Mouse (Mus musculus): ENCODE results near the gene Man2a2. TPM values are rescaled to one million over a fixed set of nuclear protein-coding genes. Genes with fewer than 3 reads are reported as not detected.
A peak's percentile ranks its signal among the peaks of the same experiment; 100 is the strongest.

The Man2a2 gene
- 7.6 and 10.5 TPM in 2 replicates for polyA plus RNA-seq (2014; fragmentation: Nextera tagmentation; extraction: Ambion mirVana)

- WGBS, result under 1% methylated on average over 63 of the region's 86 CpGs
- Histone ChIP-seq H3K4me1 (ENCODE audit: control insufficient read depth, insufficient read depth, low read length) (0 out of 2 replicates have a peak, but pooled peaks cover 2% of the 10 kb centered on the region), H3K9ac (ENCODE audit: low read length) (peak within 1 kb of the TSS; percentile 90), H3K4me2 (ENCODE audit: low read length) (peak within 1 kb of the TSS; percentile 68), H3K9me3 (replicated peaks; ENCODE audit: control insufficient read depth, low read length) (no peaks in the 10 kb centered on the region), H3K4me3 (ENCODE audit: low read depth, low read length) (peak within 1 kb of the TSS; percentile 89), H3K27me3 (replicated peaks; ENCODE audit: control insufficient read depth, insufficient read depth, low read length) (no peaks in the 10 kb centered on the region), H3K36me3 (ENCODE audit: control insufficient read depth, insufficient read depth, low read length) (peaks cover 25% of the 10 kb centered on the region), H3K27ac (ENCODE audit: low read depth, low read length) (peak within 1 kb of the TSS; percentile 71)
- ATAC-seq (peak; percentile 82), DNase-seq (ENCODE audit: low spot score) (peak; percentile 82)
Observed at GRCm38 (mm10) chr7:80371041-80371751, at the start of gene Man2a2. TSS of gene Man2a2 (minus strand) at chr7:80371375.

- H3K27ac ChIP-seq (ENCODE audit: low read depth, low read length), result no peak overlapping the region
- no peak overlapping the region for H3K9ac ChIP-seq (ENCODE audit: low read length)
- DNase-seq (ENCODE audit: low spot score) (no peak), ATAC-seq (no peak)
- H3K4me2 ChIP-seq (ENCODE audit: low read length), result no peak overlapping the region
- no peak overlapping the region for H3K4me3 ChIP-seq (ENCODE audit: low read depth, low read length)
- H3K27me3 ChIP-seq (replicated peaks; ENCODE audit: control insufficient read depth, insufficient read depth, low read length), result no peaks in the 10 kb centered on the region
- WGBS, result 88% methylated on average over 4 of the region's 4 CpGs
- H3K36me3 ChIP-seq (ENCODE audit: control insufficient read depth, insufficient read depth, low read length), result no peaks in the 10 kb centered on the region
- H3K4me1 ChIP-seq (ENCODE audit: control insufficient read depth, insufficient read depth, low read length), result no peaks in the 10 kb centered on the region
- no peaks in the 10 kb centered on the region for H3K9me3 ChIP-seq (replicated peaks; ENCODE audit: control insufficient read depth, low read length)
Observed at GRCm38 (mm10) chr7:80420586-80420985, 49.4 kb upstream of the Man2a2 start.

- no peaks in the 10 kb centered on the region for H3K36me3 ChIP-seq (ENCODE audit: control insufficient read depth, insufficient read depth, low read length)
- no peak overlapping the region for H3K4me3 ChIP-seq (ENCODE audit: low read depth, low read length)
- no peaks in the 10 kb centered on the region for H3K27me3 ChIP-seq (replicated peaks; ENCODE audit: control insufficient read depth, insufficient read depth, low read length)
- no peak overlapping the region for H3K9ac ChIP-seq (ENCODE audit: low read length)
- no peaks in the 10 kb centered on the region for H3K4me1 ChIP-seq (ENCODE audit: control insufficient read depth, insufficient read depth, low read length)
- no peak overlapping the region for H3K27ac ChIP-seq (ENCODE audit: low read depth, low read length)
- DNase-seq (ENCODE audit: low spot score) (no peak), ATAC-seq (no peak)
- no peak overlapping the region for H3K4me2 ChIP-seq (ENCODE audit: low read length)
- no peaks in the 10 kb centered on the region for H3K9me3 ChIP-seq (replicated peaks; ENCODE audit: control insufficient read depth, low read length)
- 71% methylated on average over 3 of the region's 3 CpGs for WGBS
Observed at GRCm38 (mm10) chr7:80419278-80419677, 48.1 kb upstream of the Man2a2 start.

DNA sequence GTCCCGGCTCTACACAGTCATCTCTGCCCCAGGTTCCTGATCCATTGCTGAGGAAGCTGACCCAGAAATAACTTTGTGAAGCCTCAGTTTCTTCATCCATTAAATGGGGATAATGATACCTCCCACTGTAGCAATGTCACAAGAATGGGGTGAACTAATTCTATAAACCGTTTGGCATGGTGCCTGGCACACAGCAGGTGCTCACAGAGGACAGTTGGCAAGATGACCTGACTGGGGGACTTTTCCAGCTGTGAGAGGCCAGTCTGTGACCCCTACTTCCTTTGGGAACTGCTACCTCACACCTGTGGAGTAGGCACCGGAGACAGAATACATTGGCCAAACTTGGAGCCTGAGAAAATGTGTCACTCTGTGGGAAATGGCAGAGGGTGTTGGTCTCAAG lies 46.9 kb upstream of the Man2a2 start:
- no peaks in the 10 kb centered on the region for H3K4me1 ChIP-seq (ENCODE audit: control insufficient read depth, insufficient read depth, low read length)
- no peaks in the 10 kb centered on the region for H3K27me3 ChIP-seq (replicated peaks; ENCODE audit: control insufficient read depth, insufficient read depth, low read length)
- 76% methylated on average over 3 of the region's 3 CpGs for WGBS
- ATAC-seq (no peak), DNase-seq (ENCODE audit: low spot score) (no peak)
- no peak overlapping the region for H3K4me3 ChIP-seq (ENCODE audit: low read depth, low read length)
- no peak overlapping the region for H3K27ac ChIP-seq (ENCODE audit: low read depth, low read length)
- H3K9ac ChIP-seq (ENCODE audit: low read length), result no peak overlapping the region
- no peak overlapping the region for H3K4me2 ChIP-seq (ENCODE audit: low read length)
- H3K36me3 ChIP-seq (ENCODE audit: control insufficient read depth, insufficient read depth, low read length), result no peaks in the 10 kb centered on the region
- no peaks in the 10 kb centered on the region for H3K9me3 ChIP-seq (replicated peaks; ENCODE audit: control insufficient read depth, low read length)

GRCm38 (mm10) chr7:80417601-80418000 lies 46.4 kb upstream of the Man2a2 start:
- Histone ChIP-seq H3K27ac (ENCODE audit: low read depth, low read length) (no peak overlapping the region), H3K4me1 (ENCODE audit: control insufficient read depth, insufficient read depth, low read length) (no peaks in the 10 kb centered on the region), H3K4me2 (ENCODE audit: low read length) (no peak overlapping the region), H3K4me3 (ENCODE audit: low read depth, low read length) (no peak overlapping the region), H3K36me3 (ENCODE audit: control insufficient read depth, insufficient read depth, low read length) (no peaks in the 10 kb centered on the region), H3K9me3 (replicated peaks; ENCODE audit: control insufficient read depth, low read length) (no peaks in the 10 kb centered on the region), H3K9ac (ENCODE audit: low read length) (no peak overlapping the region), H3K27me3 (replicated peaks; ENCODE audit: control insufficient read depth, insufficient read depth, low read length) (no peaks in the 10 kb centered on the region)
- DNase-seq (ENCODE audit: low spot score), result no peak
- no peak for ATAC-seq

- DNase-seq (ENCODE audit: low spot score) (no peak), ATAC-seq (no peak)
- H3K36me3 ChIP-seq (ENCODE audit: control insufficient read depth, insufficient read depth, low read length), result no peaks in the 10 kb centered on the region
- no peak overlapping the region for H3K27ac ChIP-seq (ENCODE audit: low read depth, low read length)
- H3K4me3 ChIP-seq (ENCODE audit: low read depth, low read length), result no peak overlapping the region
- H3K9ac ChIP-seq (ENCODE audit: low read length), result no peak overlapping the region
- WGBS, result 89% methylated on average over 7 of the region's 7 CpGs
- H3K4me1 ChIP-seq (ENCODE audit: control insufficient read depth, insufficient read depth, low read length), result no peaks in the 10 kb centered on the region
- H3K9me3 ChIP-seq (replicated peaks; ENCODE audit: control insufficient read depth, low read length), result no peaks in the 10 kb centered on the region
- H3K4me2 ChIP-seq (ENCODE audit: low read length), result no peak overlapping the region
- no peaks in the 10 kb centered on the region for H3K27me3 ChIP-seq (replicated peaks; ENCODE audit: control insufficient read depth, insufficient read depth, low read length)
Observed at GRCm38 (mm10) chr7:80416969-80417368, 45.8 kb upstream of the Man2a2 start.

GRCm38 (mm10) chr7:80414303-80414855 lies 43.2 kb upstream of the Man2a2 start:
- no peak for ATAC-seq
- Histone ChIP-seq H3K27ac (ENCODE audit: low read depth, low read length) (no peak overlapping the region), H3K36me3 (ENCODE audit: control insufficient read depth, insufficient read depth, low read length) (no peaks in the 10 kb centered on the region), H3K9ac (ENCODE audit: low read length) (no peak overlapping the region), H3K4me1 (ENCODE audit: control insufficient read depth, insufficient read depth, low read length) (no peaks in the 10 kb centered on the region), H3K4me2 (ENCODE audit: low read length) (no peak overlapping the region), H3K4me3 (ENCODE audit: low read depth, low read length) (no peak overlapping the region), H3K9me3 (replicated peaks; ENCODE audit: control insufficient read depth, low read length) (no peaks in the 10 kb centered on the region), H3K27me3 (replicated peaks; ENCODE audit: control insufficient read depth, insufficient read depth, low read length) (no peaks in the 10 kb centered on the region)
- no peak for DNase-seq (ENCODE audit: low spot score)
- 83% methylated on average over 7 of the region's 7 CpGs for WGBS

GRCm38 (mm10) chr7:80413512-80414302 lies 42.5 kb upstream of the Man2a2 start:
- no peak for ATAC-seq
- Histone ChIP-seq H3K9ac (ENCODE audit: low read length) (no peak overlapping the region), H3K9me3 (replicated peaks; ENCODE audit: control insufficient read depth, low read length) (no peaks in the 10 kb centered on the region), H3K4me3 (ENCODE audit: low read depth, low read length) (no peak overlapping the region), H3K27me3 (replicated peaks; ENCODE audit: control insufficient read depth, insufficient read depth, low read length) (no peaks in the 10 kb centered on the region), H3K4me1 (ENCODE audit: control insufficient read depth, insufficient read depth, low read length) (no peaks in the 10 kb centered on the region), H3K27ac (ENCODE audit: low read depth, low read length) (no peak overlapping the region), H3K36me3 (ENCODE audit: control insufficient read depth, insufficient read depth, low read length) (no peaks in the 10 kb centered on the region), H3K4me2 (ENCODE audit: low read length) (no peak overlapping the region)
- WGBS, result 87% methylated on average over 9 of the region's 9 CpGs
- DNase-seq (ENCODE audit: low spot score), result no peak

- 72% methylated on average over 5 of the region's 5 CpGs for WGBS
Observed at GRCm38 (mm10) chr7:80412781-80413180, 41.6 kb upstream of the Man2a2 start.

More at GRCm38 (mm10) chr7:80412781-80413180, 41.6 kb upstream of the Man2a2 start:
- H3K9me3 ChIP-seq (replicated peaks; ENCODE audit: control insufficient read depth, low read length), result no peaks in the 10 kb centered on the region
- no peak overlapping the region for H3K4me3 ChIP-seq (ENCODE audit: low read depth, low read length)
- ATAC-seq, result no peak
- H3K9ac ChIP-seq (ENCODE audit: low read length), result no peak overlapping the region
- H3K4me1 ChIP-seq (ENCODE audit: control insufficient read depth, insufficient read depth, low read length), result no peaks in the 10 kb centered on the region
- no peaks in the 10 kb centered on the region for H3K27me3 ChIP-seq (replicated peaks; ENCODE audit: control insufficient read depth, insufficient read depth, low read length)
- no peaks in the 10 kb centered on the region for H3K36me3 ChIP-seq (ENCODE audit: control insufficient read depth, insufficient read depth, low read length)
- DNase-seq (ENCODE audit: low spot score), result no peak
- no peak overlapping the region for H3K27ac ChIP-seq (ENCODE audit: low read depth, low read length)
- H3K4me2 ChIP-seq (ENCODE audit: low read length), result no peak overlapping the region
